Mouse (Mus musculus) neural tube, embryonic 11.5 days (tissue): ENCODE measurements around the gene Ufsp1. TPM values are rescaled to one million over a fixed set of nuclear protein-coding genes. Genes with fewer than 3 reads are reported as not detected.

ENCODE experiments used
- ATAC-seq: fragments of 200-750 bp; cut with Nextera tagmentation; 2 replicates; pipeline ENCODE4 v1.8.0; 2017; ENCODE audit warnings: moderate number of reproducible peaks, mild to moderate bottlenecking, moderate TSS enrichment, moderate library complexity; ENCODE audit not compliant: insufficient read depth, low FRiP score, low TSS enrichment
- DNase-seq: peaks from one replicate; pipeline ENCODE4 v3.0.0-alpha.2; 2015; ENCODE audit warnings: low spot score
- H3K27ac ChIP-seq: fragments of 300-500 bp; sonication (generic); 2 replicates; pipeline ENCODE4 v1.5.1; 2014; ENCODE audit warnings: low read depth, mild to moderate bottlenecking, low read length
- H3K27me3 ChIP-seq: fragments of 300-500 bp; sonication (generic); 2 replicates; pipeline ENCODE4 v1.6.1; 2014; ENCODE audit warnings: mild to moderate bottlenecking, low read length, mixed read lengths; ENCODE audit not compliant: control insufficient read depth, insufficient read depth
- H3K36me3 ChIP-seq: fragments of 300-500 bp; sonication (generic); 2 replicates; pipeline ENCODE4 v1.6.1; 2014; ENCODE audit warnings: mild to moderate bottlenecking, low read length, moderate library complexity, mixed read lengths; ENCODE audit not compliant: control insufficient read depth, insufficient read depth
- H3K4me1 ChIP-seq: fragments of 300-500 bp; sonication (generic); 2 replicates; pipeline ENCODE4 v1.6.1; 2014; ENCODE audit warnings: low read length, mixed read lengths; ENCODE audit not compliant: control insufficient read depth, insufficient read depth
- H3K4me2 ChIP-seq: fragments of 300-500 bp; sonication (generic); 2 replicates; pipeline ENCODE4 v1.6.1; 2014; ENCODE audit warnings: low read depth, mild to moderate bottlenecking, moderate library complexity
- H3K4me3 ChIP-seq: fragments of 300-500 bp; sonication (generic); 2 replicates; pipeline ENCODE4 v1.5.1; 2014; ENCODE audit warnings: low read depth, low read length
- H3K9ac ChIP-seq: fragments of 300-500 bp; sonication (generic); 2 replicates; pipeline ENCODE4 v1.6.1; 2014; ENCODE audit warnings: mild to moderate bottlenecking, low read length
- H3K9me3 ChIP-seq: fragments of 300-500 bp; sonication (generic); 2 replicates; pipeline ENCODE4 v1.6.1; 2016; ENCODE audit warnings: low read length; ENCODE audit not compliant: control insufficient read depth
- microRNA-seq: library from miRNA; unstranded; fragments of <30 nt; microRNA quantifications from one replicate; pipeline ENCODE4, GENCODE M21; 2016
- polyA plus RNA-seq: library from polyadenylated mRNA; unstranded; fragments of >200 nt; fragmentation: Nextera tagmentation; extraction: Ambion mirVana; gene quantifications from 2 replicates; pipeline ENCODE4 v1.2.1, GENCODE M21; 2014

The Ufsp1 gene
- polyA plus RNA-seq, 1 experiment from 2014 or later, result 9.3 TPM

- DNase-seq, result no peak
- Histone ChIP-seq H3K4me2 (no peak overlapping the region), H3K36me3 (no peaks in the 10 kb centered on the region), H3K4me3 (no peak overlapping the region), H3K27me3 (no peaks in the 10 kb centered on the region), H3K9ac (no peak overlapping the region), H3K4me1 (peaks cover 11% of the 10 kb centered on the region), H3K9me3 (no peaks in the 10 kb centered on the region), H3K27ac (no peak overlapping the region)
- no peak for ATAC-seq
Observed at GRCm38 (mm10) chr5:137343869-137344268, 49.4 kb downstream of the Ufsp1 start.

Small RNAs within 50 kb of the gene (microRNA-seq; reads per million reads assigned to microRNA genes)
- gene Mir7036 (1.0 reads per million), gene Mir8116 (not detected)

Other genes with a start within 250 kb of the Ufsp1 start
- gene Ap1s1, start 248.5 kb upstream of the Ufsp1 start, polyA plus RNA-seq, result 166 and 168 TPM in 2 replicates
- gene Serpine1, start 222.4 kb upstream of the Ufsp1 start, polyA plus RNA-seq, result not detected in 2 replicates
- gene Trim56, start 178.4 kb upstream of the Ufsp1 start, polyA plus RNA-seq, result 4.9 and 5.6 TPM in 2 replicates
- gene Muc3, start 145.3 kb upstream of the Ufsp1 start, polyA plus RNA-seq, result not detected in 2 replicates
- gene Muc3a, start 82.2 kb upstream of the Ufsp1 start, polyA plus RNA-seq, result 0.12 TPM in 2 replicates
- 14.5 and 14.7 TPM in 2 replicates for gene Ache, start 7.1 kb upstream of the Ufsp1 start, polyA plus RNA-seq
- gene Srrt, start 13.0 kb downstream of the Ufsp1 start, polyA plus RNA-seq, result 151 and 166 TPM in 2 replicates
- 38.1 and 40.3 TPM in 2 replicates for gene Trip6, start 19.8 kb downstream of the Ufsp1 start, polyA plus RNA-seq
- gene Slc12a9, start 39.0 kb downstream of the Ufsp1 start, polyA plus RNA-seq, result 7.9 and 9.0 TPM in 2 replicates
- 33.5 and 33.6 TPM in 2 replicates for gene Ephb4, start 55.5 kb downstream of the Ufsp1 start, polyA plus RNA-seq
- 0.05 TPM in 1 of 2 replicates, not detected in the other for gene Zan, start 182.4 kb downstream of the Ufsp1 start, polyA plus RNA-seq
- 53.9 and 57.9 TPM in 2 replicates for gene Pop7, start 207.9 kb downstream of the Ufsp1 start, polyA plus RNA-seq
- 9.5 and 10.6 TPM in 2 replicates for gene Gigyf1, start 223.9 kb downstream of the Ufsp1 start, polyA plus RNA-seq
- 0.34 and 0.51 TPM in 2 replicates for gene Epo, start 238.6 kb downstream of the Ufsp1 start, polyA plus RNA-seq
- 449 and 479 TPM in 2 replicates for gene Gnb2, start 238.9 kb downstream of the Ufsp1 start, polyA plus RNA-seq